Mouse (Mus musculus) limb, embryonic 15.5 days (tissue): ENCODE data around the gene Fam19a4. TPM values are rescaled to one million over a fixed set of nuclear protein-coding genes. Genes with fewer than 3 reads are reported as not detected.

Source experiments
- ATAC-seq: fragments of 200-750 bp; cut with Nextera tagmentation; 2 replicates; pipeline ENCODE4 v1.8.0; 2017; ENCODE audit warnings: low read depth, moderate TSS enrichment; ENCODE audit not compliant: insufficient number of reproducible peaks, low FRiP score, low TSS enrichment
- H3K27ac ChIP-seq: fragments of 300-500 bp; sonication (generic); 2 replicates; pipeline ENCODE4 v1.5.1; 2015; ENCODE audit warnings: moderate library complexity, mild to moderate bottlenecking, inconsistent platforms
- H3K27me3 ChIP-seq: fragments of 300-500 bp; sonication (generic); 2 replicates; pipeline ENCODE4 v1.6.1; 2015; ENCODE audit warnings: inconsistent platforms
- H3K36me3 ChIP-seq: fragments of 300-500 bp; sonication (generic); 2 replicates; pipeline ENCODE4 v1.6.1; 2015; ENCODE audit warnings: inconsistent platforms
- H3K4me1 ChIP-seq: fragments of 300-500 bp; sonication (generic); 2 replicates; pipeline ENCODE4 v1.6.1; 2015; ENCODE audit warnings: inconsistent platforms
- H3K4me2 ChIP-seq: fragments of 300-500 bp; sonication (generic); 2 replicates; pipeline ENCODE4 v1.6.1; 2015; ENCODE audit warnings: mild to moderate bottlenecking, inconsistent platforms
- H3K4me3 ChIP-seq: fragments of 300-500 bp; sonication (generic); 2 replicates; pipeline ENCODE4 v1.5.1; 2015; ENCODE audit warnings: mild to moderate bottlenecking, inconsistent platforms
- H3K9ac ChIP-seq: fragments of 300-500 bp; sonication (generic); 2 replicates; pipeline ENCODE4 v1.6.1; 2015; ENCODE audit warnings: inconsistent platforms
- H3K9me3 ChIP-seq: fragments of 300-500 bp; sonication (generic); 2 replicates; pipeline ENCODE4 v1.6.1; 2016; ENCODE audit warnings: inconsistent platforms
- WGBS: fragments of 180-500 bp; shearing (Covaris S2); methylation state at CpG from one replicate; pipeline ENCODE4 v1.1.7; 2015; 5-methylcytosine and 5-hydroxymethylcytosine counted together
- polyA plus RNA-seq: library from polyadenylated mRNA; unstranded; fragments of >200 nt; fragmentation: Nextera tagmentation; extraction: Ambion mirVana; gene quantifications from 2 replicates; pipeline ENCODE4 v1.2.1, GENCODE M21; 2015

Gene Fam19a4
- 0.22 and 0.27 TPM in 2 replicates for polyA plus RNA-seq

GRCm38 (mm10) chr6:97060074-97060681 is at the start of gene Fam19a4:
Fam19a4 (minus strand) TSS chr6:97060413.
- ATAC-seq, result peak; percentile 58; the same call in 1 of the 2 replicates
- Histone ChIP-seq H3K27ac (no peak within 1 kb of the TSS), H3K4me3 (peak within 1 kb of the TSS; percentile 41), H3K4me1 (peaks cover 15% of the 10 kb centered on the region), H3K9ac (no peak within 1 kb of the TSS), H3K9me3 (no peaks in the 10 kb centered on the region), H3K4me2 (peak within 1 kb of the TSS; percentile 72), H3K36me3 (no peaks in the 10 kb centered on the region), H3K27me3 (peaks cover 42% of the 10 kb centered on the region)
- under 1% methylated on average over 30 of the region's 30 CpGs for WGBS

DNA sequence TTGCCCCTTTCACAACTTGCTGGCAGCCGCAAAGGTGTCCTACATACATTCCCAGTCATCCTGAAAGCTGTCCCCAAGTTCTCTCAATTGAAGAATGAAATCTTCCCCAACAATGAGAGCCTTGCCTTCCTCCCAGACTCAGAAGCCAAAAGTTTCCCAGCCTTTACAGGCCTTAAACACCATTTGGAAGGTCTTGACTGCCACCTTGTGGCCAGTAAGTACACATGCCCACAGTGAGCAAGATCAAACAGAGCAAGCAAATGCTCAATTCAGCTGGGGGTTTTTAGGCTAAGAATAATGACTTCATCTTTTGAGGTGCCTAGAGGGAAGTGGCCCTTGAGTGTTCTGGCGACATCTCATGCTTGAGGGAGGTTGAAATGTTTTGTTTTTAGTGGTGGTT is 46.6 kb upstream of the Fam19a4 start:
- Histone ChIP-seq H3K9me3 (no peaks in the 10 kb centered on the region), H3K36me3 (peaks cover 4% of the 10 kb centered on the region), H3K9ac (no peak overlapping the region), H3K4me3 (no peak overlapping the region), H3K4me1 (no peaks in the 10 kb centered on the region), H3K27me3 (peaks cover 7% of the 10 kb centered on the region; the same call in 1 of the 2 replicates), H3K4me2 (no peak overlapping the region), H3K27ac (no peak overlapping the region)
- 17% methylated on average over 2 of the region's 2 CpGs for WGBS
- no peak for ATAC-seq

GRCm38 (mm10) chr6:97106106-97106505 is 45.9 kb upstream of the Fam19a4 start:
- no peaks in the 10 kb centered on the region for H3K36me3 ChIP-seq
- WGBS, result 80% methylated on average over 8 of the region's 8 CpGs
- no peaks in the 10 kb centered on the region; the same call in 1 of the 2 replicates for H3K4me1 ChIP-seq
- no peak for ATAC-seq
- no peak overlapping the region for H3K4me2 ChIP-seq
- H3K27me3 ChIP-seq, result peaks cover 7% of the 10 kb centered on the region; the same call in 1 of the 2 replicates
- H3K27ac ChIP-seq, result no peak overlapping the region
- H3K9ac ChIP-seq, result no peak overlapping the region
- H3K9me3 ChIP-seq, result no peaks in the 10 kb centered on the region
- no peak overlapping the region for H3K4me3 ChIP-seq

DNA sequence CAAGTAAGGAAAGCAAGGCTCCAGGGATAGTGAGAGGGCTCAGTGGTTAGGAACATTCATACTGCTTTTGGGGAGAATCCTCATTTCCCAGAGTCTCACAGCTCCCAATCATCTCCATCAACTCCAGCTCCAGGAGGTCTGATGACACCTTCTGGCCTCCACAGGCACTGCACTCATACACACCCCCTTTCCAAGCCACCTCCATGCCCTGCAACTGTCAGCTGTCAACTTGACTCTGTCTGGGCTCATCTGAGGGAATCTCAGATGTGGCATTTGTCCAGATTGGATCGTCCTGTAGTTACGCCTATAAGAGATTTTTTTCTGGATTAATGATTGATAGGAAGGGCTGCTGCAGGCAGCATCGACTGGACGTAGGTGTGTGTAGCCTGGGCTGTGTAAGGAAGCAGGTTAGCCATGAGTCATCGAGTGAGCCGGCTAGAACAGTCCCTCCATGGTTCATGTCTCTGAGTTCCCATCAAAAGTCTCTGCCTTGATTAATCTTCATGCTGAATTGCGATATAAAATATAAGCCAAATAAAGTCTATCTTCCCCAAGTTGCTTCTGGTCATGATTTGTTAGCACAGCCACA is 44.1 kb upstream of the Fam19a4 start:
- no peak for ATAC-seq
- H3K36me3 ChIP-seq, result no peaks in the 10 kb centered on the region
- no peak overlapping the region for H3K4me3 ChIP-seq
- 76% methylated on average over 7 of the region's 7 CpGs for WGBS
- no peak overlapping the region for H3K4me2 ChIP-seq
- H3K4me1 ChIP-seq, result no peaks in the 10 kb centered on the region; the same call in 1 of the 2 replicates
- no peak overlapping the region for H3K9ac ChIP-seq
- H3K9me3 ChIP-seq, result no peaks in the 10 kb centered on the region
- no peak overlapping the region for H3K27ac ChIP-seq
- H3K27me3 ChIP-seq, result peaks cover 7% of the 10 kb centered on the region; the same call in 1 of the 2 replicates

GRCm38 (mm10) chr6:97101958-97102702 is 41.9 kb upstream of the Fam19a4 start:
- WGBS, result 9% methylated on average over 15 of the region's 15 CpGs

DNA sequence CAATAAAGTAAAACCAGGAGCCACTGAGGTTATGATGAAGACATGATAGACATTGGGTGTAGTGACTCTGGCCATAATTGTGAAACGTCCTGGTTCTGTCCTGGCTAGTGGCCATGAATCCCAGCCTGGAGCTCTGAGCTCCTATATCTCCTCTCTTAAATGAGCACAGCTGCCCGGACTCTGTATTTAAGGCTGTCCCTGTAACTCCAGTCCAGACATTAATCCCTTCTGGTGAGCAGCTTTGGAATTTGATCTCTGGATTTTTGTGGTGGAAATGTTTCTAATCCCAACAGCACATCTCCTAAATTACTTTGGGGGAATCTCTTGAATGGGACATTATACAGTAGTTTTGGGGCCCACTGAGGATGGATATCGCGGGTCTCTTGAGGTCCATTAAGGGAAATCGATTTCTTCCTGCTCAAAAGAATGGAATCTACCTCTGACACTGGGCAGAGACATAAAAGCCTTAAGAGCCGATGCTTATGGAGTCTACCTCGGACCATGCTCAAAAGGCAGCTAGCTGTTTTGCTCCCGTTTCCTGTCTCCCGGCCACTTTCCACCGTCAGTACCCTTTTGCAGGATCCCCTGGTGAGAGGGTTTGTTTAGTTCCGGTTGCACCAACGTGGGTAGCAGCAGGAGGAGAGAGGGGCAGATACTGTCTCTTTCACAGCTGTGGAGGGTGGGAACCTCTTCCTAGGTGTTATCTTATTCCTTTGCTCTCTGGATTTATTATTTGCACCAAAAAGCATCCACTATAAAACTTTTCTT is 41.2 kb upstream of the Fam19a4 start:
- Histone ChIP-seq H3K9me3 (no peaks in the 10 kb centered on the region), H3K4me1 (no peaks in the 10 kb centered on the region; the same call in 1 of the 2 replicates), H3K36me3 (no peaks in the 10 kb centered on the region), H3K27me3 (peaks cover 7% of the 10 kb centered on the region; the same call in 1 of the 2 replicates), H3K4me3 (no peak overlapping the region), H3K4me2 (0 out of 2 replicates have a peak overlapping the region, but pooled peaks have one; percentile 4), H3K9ac (no peak overlapping the region), H3K27ac (no peak overlapping the region)
- no peak for ATAC-seq
- 13% methylated on average over 12 of the region's 12 CpGs for WGBS

More at GRCm38 (mm10) chr6:97101958-97102702, 41.9 kb upstream of the Fam19a4 start:
- H3K4me1 ChIP-seq, result no peaks in the 10 kb centered on the region; the same call in 1 of the 2 replicates
- no peaks in the 10 kb centered on the region for H3K9me3 ChIP-seq
- H3K27me3 ChIP-seq, result peaks cover 7% of the 10 kb centered on the region; the same call in 1 of the 2 replicates
- no peak overlapping the region for H3K4me3 ChIP-seq
- no peak for ATAC-seq
- H3K4me2 ChIP-seq, result 0 out of 2 replicates have a peak overlapping the region, but pooled peaks have one; percentile 4
- no peak overlapping the region for H3K9ac ChIP-seq
- no peaks in the 10 kb centered on the region for H3K36me3 ChIP-seq
- no peak overlapping the region for H3K27ac ChIP-seq

DNA sequence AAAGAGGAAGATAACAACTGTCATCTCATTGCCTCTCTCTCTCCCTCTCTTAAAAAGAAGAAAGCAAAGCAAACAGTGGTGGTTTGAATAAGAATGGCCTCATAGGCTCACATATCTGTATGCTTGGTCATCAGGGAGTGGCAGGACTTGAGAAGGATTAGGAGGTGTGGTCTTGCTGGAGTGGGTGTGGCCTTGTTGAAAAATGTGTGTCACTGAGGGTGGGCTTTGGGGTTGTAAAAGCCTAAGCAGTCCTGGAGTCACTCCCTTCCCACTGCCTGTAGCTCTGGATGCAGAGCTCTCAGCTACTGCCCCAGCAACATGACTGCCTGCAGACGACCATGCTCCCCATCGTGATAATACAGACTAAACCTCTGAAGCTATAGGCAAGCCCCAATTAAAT is 22.1 kb upstream of the Fam19a4 start:
- 0 out of 2 replicates have a peak, but pooled peaks cover 4% of the 10 kb centered on the region for H3K27me3 ChIP-seq
- no peak overlapping the region for H3K27ac ChIP-seq
- H3K4me3 ChIP-seq, result no peak overlapping the region
- no peak overlapping the region for H3K4me2 ChIP-seq
- H3K9ac ChIP-seq, result no peak overlapping the region
- no peak for ATAC-seq
- no peaks in the 10 kb centered on the region for H3K9me3 ChIP-seq
- 64% methylated on average over 2 of the region's 2 CpGs for WGBS
- no peaks in the 10 kb centered on the region for H3K4me1 ChIP-seq
- no peaks in the 10 kb centered on the region for H3K36me3 ChIP-seq

GRCm38 (mm10) chr6:97080016-97080415 is 19.8 kb upstream of the Fam19a4 start:
- H3K27ac ChIP-seq, result no peak overlapping the region
- 51% methylated on average over 9 of the region's 9 CpGs for WGBS
- ATAC-seq, result no peak

DNA sequence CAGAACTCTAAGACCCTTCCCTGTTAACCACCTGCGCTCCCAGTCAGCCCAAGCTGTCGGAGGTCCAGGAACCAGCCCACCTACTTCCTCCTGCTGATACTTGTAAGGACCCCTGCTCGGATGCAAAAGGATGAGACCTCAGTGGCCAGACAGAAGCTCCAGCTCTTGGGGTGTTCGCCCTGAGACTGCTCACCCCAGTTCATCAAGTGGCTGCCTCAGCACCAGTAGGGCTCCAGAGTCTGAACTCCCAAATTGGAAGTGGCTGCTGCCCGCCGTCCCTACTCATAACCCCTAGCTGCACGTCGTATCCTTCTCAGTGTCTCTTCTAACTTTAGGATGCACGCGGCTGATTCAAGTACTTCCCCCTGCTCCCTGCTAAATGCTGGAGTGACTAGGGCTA is 614 bp downstream of the Fam19a4 start:
- peaks cover 15% of the 10 kb centered on the region for H3K4me1 ChIP-seq
- H3K9ac ChIP-seq, result no peak overlapping the region
- 3% methylated on average over 10 of the region's 10 CpGs for WGBS
- H3K27me3 ChIP-seq, result peaks cover 42% of the 10 kb centered on the region
- H3K4me2 ChIP-seq, result peak overlapping the region; percentile 72
- H3K9me3 ChIP-seq, result no peaks in the 10 kb centered on the region
- H3K27ac ChIP-seq, result no peak overlapping the region
- no peaks in the 10 kb centered on the region for H3K36me3 ChIP-seq
- H3K4me3 ChIP-seq, result peak overlapping the region; percentile 41
- ATAC-seq, result no peak

More at GRCm38 (mm10) chr6:97080016-97080415, 19.8 kb upstream of the Fam19a4 start:
- Histone ChIP-seq H3K4me1 (no peaks in the 10 kb centered on the region), H3K36me3 (no peaks in the 10 kb centered on the region), H3K9me3 (no peaks in the 10 kb centered on the region), H3K4me3 (no peak overlapping the region), H3K4me2 (no peak overlapping the region), H3K27me3 (0 out of 2 replicates have a peak, but pooled peaks cover 4% of the 10 kb centered on the region), H3K9ac (no peak overlapping the region)

DNA sequence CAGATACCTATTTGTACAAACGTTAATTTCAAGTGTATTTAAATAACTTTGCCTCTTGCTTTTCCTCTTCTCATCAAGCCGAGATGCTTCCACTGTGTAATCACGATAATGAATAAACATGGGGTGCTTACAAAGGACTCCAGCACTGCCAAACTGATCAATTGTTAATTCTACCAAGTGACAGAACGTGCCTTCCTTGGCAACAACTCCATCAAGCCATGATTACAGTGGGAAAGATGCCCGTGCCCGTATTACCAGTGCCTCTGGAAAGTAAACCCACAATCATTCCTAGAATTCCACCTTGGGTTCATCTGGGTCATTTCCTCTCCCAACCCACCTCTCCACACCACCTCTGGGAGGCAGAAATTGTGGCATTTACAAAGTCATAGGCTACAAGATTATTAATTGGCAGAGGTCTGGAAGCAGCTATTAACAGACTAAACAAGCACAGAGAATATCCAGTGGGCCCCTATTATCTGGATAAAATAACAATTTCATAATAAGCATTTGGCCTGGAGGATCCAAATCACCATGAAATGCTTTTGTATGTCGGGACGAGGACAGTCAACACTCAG is 7.9 kb downstream of the Fam19a4 start:
- Histone ChIP-seq H3K4me1 (no peaks in the 10 kb centered on the region), H3K36me3 (no peaks in the 10 kb centered on the region), H3K27me3 (peaks cover 3% of the 10 kb centered on the region; the same call in 1 of the 2 replicates), H3K4me2 (no peak overlapping the region), H3K9me3 (no peaks in the 10 kb centered on the region), H3K4me3 (no peak overlapping the region), H3K27ac (no peak overlapping the region), H3K9ac (no peak overlapping the region)
- 76% methylated on average over 8 of the region's 8 CpGs for WGBS
- ATAC-seq, result no peak

- Histone ChIP-seq H3K9ac (no peak overlapping the region), H3K4me2 (no peak overlapping the region), H3K4me3 (no peak overlapping the region), H3K27me3 (no peaks in the 10 kb centered on the region), H3K27ac (no peak overlapping the region), H3K9me3 (no peaks in the 10 kb centered on the region), H3K36me3 (no peaks in the 10 kb centered on the region), H3K4me1 (no peaks in the 10 kb centered on the region)
- ATAC-seq, result no peak
- WGBS, result 39% methylated on average over 4 of the region's 4 CpGs
These were observed 11.8 kb downstream of the Fam19a4 start for GRCm38 (mm10) chr6:97048403-97048802.
